Mouse (Mus musculus): ENCODE measurements at regions not wholly inside any gene's neighbourhood (a gene's known extent, or its start where the extent isn't known, plus 50 kb on each side); places are given as distances from the start of the nearest gene placed in this dataset.

- DNase-seq (ENCODE audit: low spot score): no peak
Measured at GRCm38 (mm10) chr8:103347158-103347871, 561.9 kb upstream of the Cdh11 start.

GRCm38 (mm10) chr8:103361713-103362112 is 576.3 kb upstream of the Cdh11 start:
- DNase-seq (ENCODE audit: low spot score): no peak

GRCm38 (mm10) chr8:103370394-103370793 is 585.0 kb upstream of the Cdh11 start:
- no peak for DNase-seq (ENCODE audit: low spot score)

GRCm38 (mm10) chr8:103373007-103373406 is 587.6 kb upstream of the Cdh11 start:
- no peak for DNase-seq (ENCODE audit: low spot score)

GRCm38 (mm10) chr8:103374151-103374550 is 588.7 kb upstream of the Cdh11 start:
- no peak for DNase-seq (ENCODE audit: low spot score)

- no peak for DNase-seq (ENCODE audit: low spot score)
Measured at GRCm38 (mm10) chr8:103378545-103378944, 593.1 kb upstream of the Cdh11 start.

GRCm38 (mm10) chr8:103381575-103381974 is 596.1 kb upstream of the Cdh11 start:
- no peak for DNase-seq (ENCODE audit: low spot score)

- no peak for DNase-seq (ENCODE audit: low spot score)
Measured at GRCm38 (mm10) chr8:103391359-103391758, 605.9 kb upstream of the Cdh11 start.

GRCm38 (mm10) chr8:103395316-103395715 is 609.9 kb upstream of the Cdh11 start:
- no peak for DNase-seq (ENCODE audit: low spot score)

- DNase-seq (ENCODE audit: low spot score): no peak
Measured at GRCm38 (mm10) chr8:103398179-103398578, 612.7 kb upstream of the Cdh11 start.

GRCm38 (mm10) chr8:103399466-103399865 is 614.0 kb upstream of the Cdh11 start:
- DNase-seq (ENCODE audit: low spot score): no peak

GRCm38 (mm10) chr8:103400143-103400542 is 614.7 kb upstream of the Cdh11 start:
- DNase-seq (ENCODE audit: low spot score): no peak

- DNase-seq (ENCODE audit: low spot score): no peak
Measured at GRCm38 (mm10) chr8:103402731-103403130, 617.3 kb upstream of the Cdh11 start.

GRCm38 (mm10) chr8:103403826-103404225 is 618.4 kb upstream of the Cdh11 start:
- DNase-seq (ENCODE audit: low spot score): no peak

- no peak for DNase-seq (ENCODE audit: low spot score)
Measured at GRCm38 (mm10) chr8:103405787-103406186, 620.3 kb upstream of the Cdh11 start.

- DNase-seq (ENCODE audit: low spot score): no peak
Measured at GRCm38 (mm10) chr8:103406921-103407320, 621.5 kb upstream of the Cdh11 start.

- no peak for DNase-seq (ENCODE audit: low spot score)
Measured at GRCm38 (mm10) chr8:103407631-103408030, 622.2 kb upstream of the Cdh11 start.

GRCm38 (mm10) chr8:103408411-103408810 is 623.0 kb upstream of the Cdh11 start:
- DNase-seq (ENCODE audit: low spot score): no peak

GRCm38 (mm10) chr8:103409121-103409551 is 623.7 kb upstream of the Cdh11 start:
- DNase-seq (ENCODE audit: low spot score): no peak

- no peak for DNase-seq (ENCODE audit: low spot score)
Measured at GRCm38 (mm10) chr8:103412731-103413130, 627.3 kb upstream of the Cdh11 start.

- no peak for DNase-seq (ENCODE audit: low spot score)
Measured at GRCm38 (mm10) chr8:103413589-103414575, 628.4 kb upstream of the Cdh11 start.

GRCm38 (mm10) chr8:103422313-103422973 is 637.0 kb upstream of the Cdh11 start:
- no peak for DNase-seq (ENCODE audit: low spot score)

All from thymus, postnatal 0 days (tissue).